Mouse (Mus musculus) adrenal gland, postnatal 36 days (tissue): ENCODE results near the gene Zfp692. TPM values are rescaled to one million over a fixed set of nuclear protein-coding genes. Genes with fewer than 3 reads are reported as not detected.
"Not testable (repeated sequence)": the region's sequence is repeated elsewhere in the genome, so short reads cannot be mapped to it uniquely, and the experiment has no call there.

Experiments
- DNase-seq, 2 experiments: peaks; one replicate each; pipeline ENCODE4 v3.0.0; 2021; ENCODE audit warnings: mixed read lengths in 1 of 2
- long read RNA-seq, 2 experiments: library from polyadenylated mRNA; stranded (forward); transcript quantifications; one replicate each; pipeline ENCODE4 v2.0.0; 2021; ENCODE audit warnings: borderline sequencing depth in 2 of 2
- total RNA-seq, 2 experiments: library from RNA; stranded (reverse); gene quantifications; 2 replicates each; pipeline ENCODE4 v1.2.3; 2021

The Zfp692 gene
- total RNA-seq, result 10 to 100 TPM in 1 of 2 experiments, 1 to 10 TPM in 1; 7.7 to 10.9 TPM
- long read RNA-seq, experiment 1, partial matches to known transcripts, result 8 of 26 reads
- long read RNA-seq, experiment 1, other reads (novel, unspliced or antisense), result 14 of 26 reads
- long read RNA-seq, experiment 2, partial matches to known transcripts, result 4 of 17 reads
- long read RNA-seq, experiment 2, other reads (novel, unspliced or antisense), result 11 of 17 reads

DNA sequence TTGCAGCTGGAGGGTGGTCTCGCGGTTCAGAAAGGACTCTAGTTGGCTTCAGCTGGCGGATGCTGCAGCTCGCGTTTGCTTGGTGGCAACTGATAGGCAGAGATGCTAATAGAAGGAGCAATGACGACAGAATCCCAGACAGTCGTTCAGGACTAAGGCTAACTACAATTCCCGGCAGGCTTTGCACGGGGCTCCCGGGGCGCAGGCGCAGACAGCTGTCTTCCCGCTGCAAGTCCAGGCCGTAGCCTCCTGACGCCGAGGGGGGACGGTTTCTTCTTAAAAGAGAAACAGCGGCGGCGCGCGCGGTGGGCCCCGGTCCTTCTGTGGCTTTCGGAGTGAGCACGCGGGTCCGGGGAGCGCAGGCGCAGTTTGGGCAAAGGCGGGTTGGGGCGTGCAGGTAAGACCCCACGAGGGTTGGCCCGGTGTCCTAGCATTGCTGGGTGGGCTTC is at the start of gene Zfp692:
Gene Zfp692 (plus strand): TSS at position 210 of the 449 bp plus-strand sequence.
- DNase-seq, result peak; percentile 97 to 98

DNA sequence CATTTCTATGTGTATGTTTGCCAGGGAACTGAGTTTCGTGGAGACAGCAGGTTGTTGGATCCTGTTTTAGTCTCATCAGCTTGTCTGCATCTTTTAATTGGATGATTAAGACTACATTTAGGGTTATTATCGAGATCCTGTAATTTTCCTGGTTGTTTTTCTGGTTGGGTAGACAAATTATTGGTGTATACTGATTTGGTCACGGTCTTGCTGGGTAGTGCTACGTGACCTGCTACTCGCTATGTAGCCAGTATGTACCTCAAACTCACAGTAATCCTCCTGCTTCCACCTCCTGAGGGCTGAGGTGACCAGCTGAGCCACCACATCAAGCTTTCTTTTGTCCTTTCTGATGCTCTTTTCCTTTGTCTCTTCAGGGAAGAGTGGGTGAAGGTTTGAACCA is 49.1 kb upstream of the Zfp692 start:
- DNase-seq, result no peak

DNA sequence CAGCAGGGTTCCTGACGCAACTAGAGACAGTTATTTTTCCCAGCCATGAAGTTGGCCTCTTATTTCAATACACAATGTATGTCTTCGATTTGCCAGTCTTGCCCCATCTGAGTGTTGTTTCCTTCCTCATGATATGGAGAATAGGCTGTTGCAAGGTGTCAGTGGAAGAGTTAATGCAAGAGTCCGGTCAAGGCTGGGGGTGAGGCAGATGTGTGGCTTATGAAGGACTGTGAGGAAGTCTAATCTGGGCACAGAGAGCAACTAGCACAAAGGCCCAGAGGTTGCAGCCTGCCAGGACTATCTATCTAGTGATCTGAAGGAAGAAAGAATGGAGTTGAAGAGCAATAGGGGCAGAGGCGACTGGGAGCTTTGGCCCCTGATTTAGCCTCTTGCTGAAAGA is 46.7 kb upstream of the Zfp692 start:
- DNase-seq, result no peak

DNA sequence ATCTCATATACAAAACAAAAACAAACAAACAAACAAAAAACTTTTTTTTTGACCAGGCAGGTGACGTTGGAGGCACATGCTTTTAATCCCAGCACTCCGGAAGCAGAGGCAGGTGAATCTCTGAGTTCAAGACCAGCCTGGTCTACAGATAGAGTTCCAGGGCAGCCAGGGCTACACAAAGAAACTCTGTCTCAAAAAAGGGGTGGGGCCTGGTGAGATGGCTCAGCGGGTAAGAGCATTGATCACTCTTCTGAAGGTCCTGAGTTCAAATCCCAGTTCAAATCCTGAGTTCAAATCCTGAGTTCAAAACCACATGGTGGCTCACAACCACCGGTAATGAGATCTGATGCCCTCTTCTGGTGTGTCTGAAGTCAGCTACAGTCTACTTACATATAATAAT is 45.0 kb upstream of the Zfp692 start:
- no peak for DNase-seq

DNA sequence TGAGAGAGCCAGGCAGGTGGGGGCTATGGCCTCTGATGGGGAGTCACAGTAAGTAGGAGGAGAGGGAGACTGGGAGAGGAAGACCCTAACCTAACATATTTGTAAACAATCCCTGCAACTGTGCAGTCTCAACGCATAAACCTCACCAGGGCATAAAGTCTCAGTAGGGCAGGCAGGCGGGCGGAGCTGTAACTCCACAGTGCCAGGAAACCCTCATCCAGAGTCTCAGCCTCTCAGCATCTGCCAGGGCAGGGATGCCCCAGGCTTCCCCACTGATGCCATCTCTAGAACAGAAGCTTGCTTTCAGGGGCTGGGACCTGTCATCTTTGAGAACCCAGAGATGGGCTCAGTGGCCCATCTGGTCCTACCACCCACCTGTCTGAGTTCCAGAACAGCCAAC is 44.5 kb upstream of the Zfp692 start:
- no peak for DNase-seq

DNA sequence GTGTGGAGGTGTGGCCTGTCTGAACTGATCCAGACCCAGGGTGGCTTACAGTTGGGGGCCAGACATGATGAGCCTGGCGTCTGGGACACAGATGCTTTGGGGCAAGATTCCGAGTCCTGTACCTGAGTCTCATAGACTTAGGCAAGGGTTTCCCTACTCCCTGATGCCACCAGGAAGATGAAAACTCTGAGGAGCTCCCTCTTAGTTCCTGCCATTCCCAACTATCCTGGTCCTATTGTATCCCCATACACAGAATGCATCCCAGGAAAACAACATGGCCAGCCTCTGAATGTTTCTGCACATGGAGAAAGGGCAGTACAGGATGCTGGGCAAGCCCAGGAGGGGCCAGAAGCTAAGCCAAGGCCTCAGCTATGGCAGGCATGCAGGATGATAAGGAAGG is 43.4 kb upstream of the Zfp692 start:
- no peak for DNase-seq

DNA sequence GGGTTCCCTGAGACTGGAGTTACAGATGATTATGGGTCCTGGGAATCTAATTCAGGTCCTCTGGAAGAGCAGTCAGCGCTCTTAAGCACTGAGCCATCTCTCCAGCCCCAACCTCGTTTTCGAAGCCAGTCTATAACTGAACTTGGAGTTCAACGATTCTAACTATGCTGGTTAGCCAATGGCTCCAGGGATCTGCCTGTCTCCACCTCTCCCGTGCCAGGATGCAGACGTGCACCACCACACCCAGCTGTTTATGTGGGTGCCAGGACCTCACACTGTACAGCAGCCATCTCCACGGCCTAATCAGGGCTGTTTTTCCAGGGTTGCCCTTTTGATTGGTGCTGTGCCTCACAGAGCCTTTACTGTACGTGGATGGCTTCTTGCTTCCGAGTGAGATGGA is 42.3 kb upstream of the Zfp692 start:
- DNase-seq, result no peak

DNA sequence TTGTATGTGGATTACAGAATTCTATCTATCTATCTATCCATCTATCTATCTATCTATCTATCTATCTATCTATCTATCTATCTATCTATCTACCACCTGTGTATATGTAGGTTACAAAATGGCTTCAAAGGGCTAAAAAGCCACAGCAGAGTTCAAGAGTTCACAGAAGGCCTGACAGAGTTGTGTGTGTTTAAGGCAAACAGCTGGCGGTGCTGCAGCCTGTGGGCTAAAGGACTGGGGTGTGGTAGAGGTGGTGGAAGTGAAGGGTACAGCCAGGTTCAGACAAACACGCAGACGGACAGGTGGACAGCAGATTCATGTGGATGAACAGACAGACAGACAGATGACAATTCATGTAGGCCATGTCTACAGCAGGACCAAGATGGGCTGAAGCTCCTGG is 38.6 kb upstream of the Zfp692 start:
- no peak for DNase-seq

DNA sequence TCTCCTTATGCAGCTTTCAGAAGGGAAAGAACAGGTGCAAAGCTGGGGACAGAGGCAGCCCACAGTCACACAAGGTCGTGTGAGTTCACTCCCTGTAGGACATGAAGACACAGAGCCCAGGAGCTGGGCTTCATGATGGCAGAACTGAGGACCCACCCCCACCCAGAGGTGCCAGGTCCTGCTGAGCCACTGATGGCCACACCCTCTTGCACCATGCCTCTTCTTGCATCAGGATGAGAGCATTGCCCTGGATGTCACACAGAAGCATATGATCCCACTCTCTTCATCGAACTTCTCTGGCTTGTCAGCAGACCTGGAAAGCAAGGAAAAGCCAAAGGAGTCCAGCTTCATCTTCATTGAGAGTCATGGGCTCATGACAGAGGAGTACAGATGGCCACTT is 32.3 kb upstream of the Zfp692 start, which contains the start of gene 4930438A08Rik:
Gene 4930438A08Rik (plus strand): TSS at position 228 of the 400 bp plus-strand sequence.
- no peak for DNase-seq

DNA sequence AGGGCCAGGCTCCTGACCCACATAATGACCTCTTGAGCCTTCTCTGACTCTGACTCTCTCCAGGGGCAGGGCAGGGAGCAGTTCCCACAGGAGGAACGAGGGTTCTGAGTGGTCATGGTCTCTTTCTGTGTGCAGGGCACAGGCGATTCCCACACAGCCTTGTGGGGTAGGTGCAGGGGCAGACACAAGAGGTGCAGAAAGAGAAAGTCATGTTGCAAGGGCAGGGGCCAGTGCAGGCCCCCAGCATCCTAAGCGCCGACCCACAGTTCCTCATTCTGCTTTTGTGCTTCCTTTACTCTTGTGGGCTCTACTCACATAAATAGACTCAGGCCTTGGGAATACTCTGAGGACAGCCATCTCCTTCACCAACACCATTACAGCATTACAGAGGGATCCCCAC is 31.1 kb upstream of the Zfp692 start:
- DNase-seq, result no peak

DNA sequence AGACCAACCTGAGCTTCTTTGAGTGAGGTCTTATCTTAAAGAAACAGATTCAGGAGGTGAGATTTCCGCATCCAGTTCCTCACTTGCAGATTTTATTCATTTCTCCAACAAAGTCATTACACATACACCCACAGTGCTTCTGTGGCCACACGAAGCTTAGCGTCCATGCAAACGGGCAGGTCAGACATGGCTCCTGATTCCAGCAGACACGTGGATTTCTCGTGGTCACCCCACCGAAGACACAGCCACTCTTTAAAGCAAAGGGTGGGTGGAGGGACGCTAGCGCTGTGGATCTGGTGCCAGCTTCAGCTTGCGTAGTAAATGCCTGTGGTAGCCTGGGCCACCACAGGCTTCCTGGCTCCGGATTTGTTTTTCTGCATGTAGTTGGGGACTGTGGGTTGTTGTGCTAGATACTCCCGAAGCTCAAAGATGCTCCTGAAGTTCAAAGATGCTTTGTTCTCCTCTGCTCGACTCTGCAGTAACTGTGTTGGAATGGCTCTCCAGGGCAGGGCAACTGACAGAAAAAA is 24.8 kb upstream of the Zfp692 start:
- DNase-seq, result no peak

DNA sequence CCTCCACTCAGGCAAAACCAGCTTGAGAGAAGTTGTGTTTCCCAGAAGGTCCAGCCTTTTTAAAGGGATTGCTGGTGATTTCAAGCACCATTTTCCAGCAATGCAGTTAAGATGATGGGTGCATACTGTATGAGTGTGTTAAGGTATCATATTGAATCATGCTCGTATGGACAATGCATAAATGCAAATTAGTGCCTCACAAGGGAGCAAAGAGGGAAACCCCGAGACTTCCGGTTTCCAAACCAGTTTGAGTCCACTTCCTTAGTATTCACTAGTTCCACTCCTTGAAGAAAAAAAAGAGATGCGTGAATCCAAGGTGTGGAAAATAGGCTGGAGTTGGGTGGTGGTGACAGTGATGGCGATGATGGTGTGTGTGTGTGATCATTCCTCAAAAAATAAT is 24.4 kb upstream of the Zfp692 start:
- no peak for DNase-seq

DNA sequence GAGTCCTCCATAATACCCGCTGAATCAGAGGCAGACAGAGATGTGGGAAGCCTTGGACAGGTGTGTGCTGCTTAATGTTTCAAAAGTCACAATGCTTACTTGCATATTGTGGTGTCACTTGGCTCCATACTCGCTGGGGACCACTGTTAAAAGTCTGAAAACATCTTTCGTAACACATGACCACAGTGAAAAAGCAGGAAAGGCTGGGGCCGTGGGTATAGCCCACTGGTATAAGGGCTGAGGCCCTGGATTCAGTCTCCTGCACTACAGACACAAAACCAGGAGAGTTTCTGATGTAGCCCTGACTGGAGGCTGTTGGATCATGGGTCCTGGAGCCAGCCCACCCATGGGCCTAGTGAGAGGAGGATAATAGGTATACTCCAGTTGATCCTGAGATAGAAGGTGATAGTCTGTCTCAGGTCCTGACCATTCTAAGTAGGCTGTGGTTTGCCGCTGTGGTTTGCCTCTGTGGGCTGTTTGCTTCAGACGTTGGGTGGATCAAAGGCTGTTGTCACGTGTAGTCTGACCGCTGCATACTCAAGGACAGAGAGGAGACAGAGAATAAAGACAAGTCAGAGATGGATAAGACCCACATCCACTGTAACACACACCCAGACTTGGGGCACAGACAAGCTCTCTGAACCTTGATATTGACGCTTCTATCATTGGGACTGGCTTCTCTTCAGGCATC is 16.7 kb upstream of the Zfp692 start:
- DNase-seq, result peak; percentile 28 to 33

DNA sequence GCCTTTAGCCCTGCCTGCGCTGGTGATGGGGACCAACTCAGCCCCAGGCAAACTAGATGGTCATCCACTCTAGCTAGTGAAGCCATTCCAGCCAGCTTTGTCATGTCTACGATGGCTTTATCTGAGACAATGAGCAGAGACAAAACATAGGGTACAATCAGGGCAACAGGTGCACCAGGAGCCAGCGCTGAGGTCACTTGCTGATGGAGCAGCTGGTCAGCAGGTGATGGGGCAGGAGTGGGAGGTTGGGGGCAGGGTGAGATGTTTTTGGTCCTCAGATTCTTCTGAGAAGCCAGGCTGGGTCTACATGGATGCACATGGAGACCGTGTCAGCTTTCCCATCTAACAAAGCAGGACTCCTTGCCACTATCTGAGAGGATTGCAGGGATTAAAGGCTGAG is 16.1 kb upstream of the Zfp692 start:
- DNase-seq, result no peak

DNA sequence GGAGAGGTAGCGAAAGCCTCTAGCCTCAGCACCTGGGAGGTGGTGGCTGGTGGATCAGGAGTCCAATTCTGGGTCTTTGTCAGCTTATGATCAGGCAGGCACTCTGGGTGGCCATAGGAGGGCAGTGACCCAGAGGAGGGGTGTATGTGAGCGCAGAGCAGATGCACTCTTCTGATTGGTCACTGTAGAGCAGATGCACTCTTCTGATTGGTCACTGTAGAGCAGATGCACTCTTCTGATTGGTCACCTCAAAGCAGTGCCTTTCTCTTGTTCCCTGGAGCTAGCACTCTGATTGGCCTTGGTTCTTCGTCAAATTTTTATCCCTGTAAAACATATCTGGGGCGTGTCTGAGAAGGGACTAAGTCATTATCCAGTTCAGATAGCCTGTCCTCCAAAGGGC is 14.1 kb upstream of the Zfp692 start:
- DNase-seq, result no peak

DNA sequence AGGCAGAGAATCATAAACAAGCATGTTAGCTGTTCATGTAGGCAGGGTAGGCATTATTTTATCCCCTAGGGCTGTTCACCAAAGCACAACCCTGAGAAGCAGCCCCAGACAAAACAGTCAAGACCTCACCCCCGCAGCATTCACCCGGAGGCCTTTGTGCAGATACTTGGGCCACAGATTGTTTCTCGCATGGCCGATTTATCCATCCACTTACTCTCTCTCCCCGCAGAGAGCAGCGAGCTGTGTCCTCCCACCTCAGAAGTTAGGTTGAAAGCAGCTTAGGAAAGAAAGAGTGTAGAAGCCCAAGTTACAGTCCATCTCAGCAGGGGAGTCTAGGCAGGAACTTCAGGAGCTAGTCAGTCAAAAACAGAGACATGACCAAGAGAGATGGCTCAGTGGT is 9.5 kb upstream of the Zfp692 start:
- no peak for DNase-seq

DNA sequence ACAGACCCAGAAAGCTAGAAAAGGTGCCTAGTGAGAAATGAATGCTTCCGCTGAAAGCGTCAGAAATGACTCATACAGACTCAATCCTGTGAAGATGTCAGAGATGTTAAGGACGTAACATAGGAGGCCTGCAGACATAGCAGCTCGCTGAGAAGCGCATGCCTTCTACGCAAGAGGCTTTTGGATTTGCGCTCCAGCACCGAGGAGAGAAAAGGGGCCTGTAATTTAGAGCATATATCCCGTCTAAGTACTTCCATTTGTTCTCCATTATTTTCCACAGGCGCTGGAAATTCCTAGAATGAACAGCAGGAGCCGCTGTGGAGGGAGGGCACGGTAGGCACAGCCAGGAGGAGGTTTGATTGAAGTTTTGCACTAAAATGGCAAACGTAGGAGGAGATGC is 5.8 kb upstream of the Zfp692 start:
- DNase-seq, result peak; percentile 79 to 83

DNA sequence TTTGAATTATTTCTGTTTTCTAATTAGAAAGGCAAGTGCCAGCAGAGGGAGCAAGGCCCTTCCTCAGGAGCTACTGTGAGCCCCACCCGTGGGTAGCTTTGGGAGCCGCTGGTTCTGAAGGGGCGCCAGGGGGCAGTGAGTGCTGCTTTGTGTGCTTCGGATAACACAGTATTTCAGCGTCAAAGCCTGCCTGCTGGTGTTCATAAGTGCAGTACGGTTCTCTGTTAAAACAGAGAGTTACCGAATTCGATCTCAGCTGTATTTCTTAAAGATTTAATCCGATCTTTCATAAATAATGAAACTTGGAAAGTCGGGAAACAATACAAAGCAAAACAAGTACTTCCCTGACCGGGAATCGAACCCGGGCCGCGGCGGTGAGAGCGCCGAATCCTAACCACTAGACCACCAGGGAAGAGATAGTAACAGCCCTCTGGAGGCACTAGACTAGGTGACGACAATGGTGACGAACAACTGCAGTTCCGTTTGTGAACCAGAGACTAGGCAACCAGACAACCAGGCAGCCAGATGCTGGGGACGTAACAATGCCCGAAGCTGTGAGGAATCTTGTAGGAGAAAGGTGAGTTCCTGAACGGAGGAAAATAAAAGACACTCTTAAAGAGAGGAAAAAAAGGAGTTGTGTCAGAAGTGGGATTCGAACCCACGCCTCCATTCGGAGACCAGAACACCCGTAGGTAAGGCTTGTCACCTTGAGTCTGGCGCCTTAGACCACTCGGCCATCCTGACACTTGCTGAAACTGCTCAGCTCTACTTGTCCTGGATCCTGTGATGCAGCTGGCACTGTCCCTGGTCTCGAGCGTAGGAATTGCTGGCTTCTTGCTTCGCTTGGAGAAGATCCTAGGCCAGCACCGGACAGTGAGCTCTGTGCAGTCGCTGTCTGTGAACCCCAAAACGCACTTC is 4.8 kb upstream of the Zfp692 start:
- peak; percentile 93 to 96 for DNase-seq

DNA sequence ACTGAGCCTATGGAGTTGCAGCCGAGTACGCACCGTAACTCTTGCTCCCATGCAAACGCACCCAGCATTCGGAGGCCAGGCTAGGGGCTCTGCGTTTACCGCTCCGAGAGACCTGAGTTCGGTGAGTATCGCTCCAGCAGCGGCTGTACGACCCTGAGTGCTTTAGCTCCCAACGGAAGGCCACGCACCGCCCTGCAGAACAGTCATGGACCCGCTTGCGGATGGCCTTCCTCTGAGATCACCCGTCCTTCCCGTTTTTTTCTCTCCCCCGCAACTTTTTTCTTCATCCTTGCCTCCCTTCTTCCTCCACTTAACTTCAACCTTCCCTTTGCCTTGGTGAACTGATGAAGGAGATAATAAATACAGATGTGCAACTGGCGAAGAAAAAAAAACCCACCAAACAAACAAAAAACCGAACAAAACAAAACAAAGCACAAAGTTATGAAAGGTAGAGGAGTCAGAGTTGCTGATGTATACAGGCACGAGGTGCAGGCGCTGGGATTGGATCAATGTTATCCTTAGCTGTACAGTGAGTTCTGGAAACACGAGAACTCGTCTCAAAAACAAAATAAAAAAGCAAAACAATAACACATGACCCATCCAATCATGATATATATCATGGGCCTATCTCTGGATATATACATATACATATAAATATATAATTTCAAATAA is 4.0 kb upstream of the Zfp692 start:
- peak in 1 of 2 experiments; percentile 77 for DNase-seq

DNA sequence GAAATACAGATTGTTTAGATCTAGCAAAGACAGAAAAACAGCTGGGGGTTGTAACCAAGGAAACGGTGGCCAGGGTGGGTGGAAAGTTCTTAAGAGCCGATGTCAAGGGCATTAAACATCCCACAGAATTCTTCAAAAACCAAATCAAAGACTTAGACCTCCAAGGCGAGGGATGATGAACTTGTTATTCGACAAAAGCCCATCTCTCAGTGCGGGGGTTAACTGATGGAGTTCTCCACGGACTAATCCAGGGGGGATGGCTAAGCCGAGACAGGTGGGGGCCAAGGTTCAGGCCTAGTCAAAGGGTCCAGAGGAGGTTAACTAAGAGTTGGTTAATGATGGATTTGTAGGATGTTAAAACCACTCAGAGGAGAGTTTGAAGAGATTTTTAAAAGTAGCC is 3.3 kb upstream of the Zfp692 start:
- no peak for DNase-seq

DNA sequence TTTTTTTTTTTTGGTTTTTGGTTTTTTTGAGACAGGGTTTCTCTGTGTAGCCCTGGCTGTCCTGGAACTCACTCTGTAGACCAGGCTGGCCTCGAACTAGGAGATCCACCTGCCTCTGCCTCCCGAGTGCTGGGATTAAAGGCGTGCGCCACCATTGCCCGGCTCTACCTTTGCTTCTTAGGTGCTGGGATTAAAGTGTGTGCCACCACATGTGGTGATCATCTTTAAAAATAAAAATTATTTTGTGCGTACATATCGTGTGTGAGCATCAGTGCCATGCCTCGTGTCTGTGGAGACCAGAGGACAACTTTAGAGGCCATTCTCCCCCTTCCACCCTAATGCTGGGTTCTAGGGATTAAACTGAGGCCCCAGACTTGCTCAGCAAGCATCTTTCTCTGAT is 1.6 kb upstream of the Zfp692 start:
- DNase-seq, result not testable (repeated sequence)
